Mouse (Mus musculus): Measurements from ENCODE around the gene Twf1. TPM values are rescaled to one million over a fixed set of nuclear protein-coding genes. Genes with fewer than 3 reads are reported as not detected.

The Twf1 gene
- 121 and 122 TPM in 2 replicates for polyA plus RNA-seq (2015; fragmentation: Nextera tagmentation; extraction: Ambion mirVana)

DNA sequence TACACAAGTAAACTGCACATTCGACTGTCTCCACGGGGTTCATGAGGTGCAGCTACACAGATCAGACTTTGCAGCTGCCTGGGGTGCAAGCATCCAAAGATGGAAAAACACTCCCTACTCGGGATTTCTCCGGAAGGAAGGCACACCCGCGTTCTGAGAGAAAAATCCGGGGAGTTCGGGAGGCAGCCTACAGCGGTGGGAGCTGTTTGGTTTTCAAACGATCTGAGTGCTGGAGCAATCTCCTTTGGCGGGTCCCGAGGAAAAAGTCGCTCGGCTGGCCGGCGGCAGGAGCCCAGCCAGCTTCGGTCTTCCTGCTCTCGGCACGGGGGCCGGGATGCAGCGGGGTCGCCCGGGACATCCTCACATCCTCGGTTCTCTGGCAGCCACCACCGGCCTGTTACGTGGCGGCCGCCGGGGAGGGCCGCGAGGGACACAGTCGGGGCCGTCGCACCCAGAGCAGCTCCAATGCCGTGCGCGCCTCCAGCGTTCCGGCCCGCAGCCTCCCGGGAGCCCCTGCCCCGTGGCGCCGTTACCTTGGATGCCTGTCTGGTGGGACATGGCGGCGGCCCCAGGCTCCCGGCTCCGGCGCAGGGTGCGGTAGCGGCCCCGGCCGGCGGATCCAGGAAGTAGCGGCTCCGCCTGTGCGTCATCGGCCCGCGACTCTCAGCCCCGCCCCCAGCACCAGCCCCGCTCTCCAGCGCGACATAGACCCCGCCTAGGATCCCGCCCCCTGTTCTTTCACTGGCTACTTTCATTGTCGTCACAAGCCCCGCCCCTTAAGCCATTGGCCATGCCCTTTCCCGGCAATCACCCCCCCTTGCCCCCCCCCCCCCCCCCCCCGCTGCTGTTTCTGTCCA, at the start of gene Twf1:
Gene Twf1, minus strand, starts transcription at position 671 of the 857 bp plus-strand sequence.
- Histone ChIP-seq H3K4me2 (replicated peaks; ENCODE audit: low read depth) (peak within 1 kb of the TSS; percentile 61), H3K27me3 (replicated peaks; ENCODE audit: control insufficient read depth, insufficient read depth, low read length) (no peaks in the 10 kb centered on the region), H3K9ac (ENCODE audit: low read depth, low read length) (peak within 1 kb of the TSS; percentile 99), H3K4me1 (replicated peaks; ENCODE audit: control insufficient read depth, insufficient read depth, low read length) (no peaks in the 10 kb centered on the region), H3K27ac (ENCODE audit: low read depth, low read length) (peak within 1 kb of the TSS; percentile 91), H3K36me3 (ENCODE audit: control insufficient read depth, insufficient read depth) (peaks cover 17% of the 10 kb centered on the region), H3K9me3 (ENCODE audit: control insufficient read depth) (no peaks in the 10 kb centered on the region), H3K4me3 (ENCODE audit: low read depth, low read length) (peak within 1 kb of the TSS; percentile 100)
- peak; percentile 57 for TF ChIP-seq CTCF (IDR thresholded peaks at IDR 0.05; ENCODE audit: low read depth)
- peak; percentile 97 for ATAC-seq
- WGBS = under 1% methylated on average over 57 of the region's 70 CpGs

DNA sequence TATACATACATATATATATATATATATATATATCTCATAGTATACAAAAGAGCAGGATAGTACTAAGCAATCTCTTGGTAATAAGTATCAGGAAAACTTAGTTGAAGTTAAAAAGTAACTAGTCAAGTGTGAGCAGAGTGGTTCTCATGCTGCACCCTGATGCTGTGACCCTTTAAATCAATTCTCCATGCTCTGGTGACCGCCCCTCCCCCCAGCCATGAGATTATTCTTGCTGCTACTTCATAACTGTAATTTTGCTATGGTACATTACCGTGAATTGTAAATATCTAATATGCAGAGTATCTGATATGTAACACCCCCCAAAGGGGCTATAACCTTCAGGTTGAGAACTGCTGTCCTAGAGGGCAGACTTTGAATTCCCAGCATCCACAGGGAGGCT, 49.4 kb upstream of the Twf1 start:
- Histone ChIP-seq H3K36me3 (ENCODE audit: control insufficient read depth, insufficient read depth) (no peaks in the 10 kb centered on the region; the same call in 1 of the 2 replicates), H3K27ac (ENCODE audit: low read depth, low read length) (no peak overlapping the region), H3K9me3 (ENCODE audit: control insufficient read depth) (no peaks in the 10 kb centered on the region), H3K4me1 (replicated peaks; ENCODE audit: control insufficient read depth, insufficient read depth, low read length) (no peaks in the 10 kb centered on the region), H3K27me3 (replicated peaks; ENCODE audit: control insufficient read depth, insufficient read depth, low read length) (no peaks in the 10 kb centered on the region), H3K9ac (ENCODE audit: low read depth, low read length) (no peak overlapping the region), H3K4me2 (replicated peaks; ENCODE audit: low read depth) (no peak overlapping the region), H3K4me3 (ENCODE audit: low read depth, low read length) (no peak overlapping the region)
- 88% methylated on average over 2 of the region's 2 CpGs for WGBS
- no peak for ATAC-seq
- no peak for TF ChIP-seq CTCF (IDR thresholded peaks at IDR 0.05; ENCODE audit: low read depth)

DNA sequence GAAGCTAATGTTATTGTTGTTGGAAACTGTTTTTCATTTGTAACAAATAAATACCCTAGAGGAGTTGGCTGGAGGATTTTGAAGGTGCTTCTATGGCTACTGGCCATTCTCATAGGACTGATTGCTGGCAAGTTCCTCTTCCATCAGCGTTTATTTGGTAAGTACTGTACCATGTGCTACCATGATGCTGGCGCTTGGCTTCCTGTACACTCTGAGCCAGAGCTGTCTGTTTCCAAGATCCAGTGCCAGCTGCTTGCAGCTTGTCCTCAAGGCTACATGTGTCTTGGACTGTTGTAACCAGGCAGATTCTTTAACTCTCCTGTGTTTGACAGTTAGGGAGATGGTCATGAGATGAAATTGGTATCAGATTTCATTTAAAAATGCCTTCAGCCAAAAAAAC, 48.5 kb upstream of the Twf1 start:
- Histone ChIP-seq H3K4me2 (replicated peaks; ENCODE audit: low read depth) (no peak overlapping the region), H3K4me3 (ENCODE audit: low read depth, low read length) (no peak overlapping the region), H3K27ac (ENCODE audit: low read depth, low read length) (no peak overlapping the region), H3K36me3 (ENCODE audit: control insufficient read depth, insufficient read depth) (no peaks in the 10 kb centered on the region; the same call in 1 of the 2 replicates), H3K27me3 (replicated peaks; ENCODE audit: control insufficient read depth, insufficient read depth, low read length) (no peaks in the 10 kb centered on the region), H3K9ac (ENCODE audit: low read depth, low read length) (no peak overlapping the region), H3K4me1 (replicated peaks; ENCODE audit: control insufficient read depth, insufficient read depth, low read length) (no peaks in the 10 kb centered on the region), H3K9me3 (ENCODE audit: control insufficient read depth) (no peaks in the 10 kb centered on the region)
- TF ChIP-seq CTCF (IDR thresholded peaks at IDR 0.05; ENCODE audit: low read depth) = no peak
- WGBS = 58% methylated on average over 2 of the region's 2 CpGs
- ATAC-seq = no peak

DNA sequence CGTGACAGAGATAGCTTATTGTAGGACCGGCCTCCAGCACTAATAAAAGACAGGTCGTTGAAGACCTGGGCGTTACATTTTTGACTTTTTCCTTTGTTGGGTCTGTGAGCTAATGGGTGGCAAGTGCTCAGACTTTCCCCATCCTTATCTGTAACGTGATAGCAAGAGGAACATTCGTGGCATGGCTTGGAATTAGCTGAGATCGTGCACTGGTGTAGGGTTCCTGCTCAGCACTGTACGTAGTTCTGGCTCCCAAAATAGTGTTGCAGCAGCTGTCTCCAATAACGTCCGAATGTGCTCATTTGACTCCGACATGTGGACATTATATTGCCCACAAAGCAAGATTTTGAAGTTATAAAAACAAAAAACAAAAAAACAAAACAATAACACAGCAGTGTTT, 44.8 kb upstream of the Twf1 start:
- Histone ChIP-seq H3K9ac (ENCODE audit: low read depth, low read length) (no peak overlapping the region), H3K4me3 (ENCODE audit: low read depth, low read length) (no peak overlapping the region), H3K9me3 (ENCODE audit: control insufficient read depth) (no peaks in the 10 kb centered on the region), H3K4me1 (replicated peaks; ENCODE audit: control insufficient read depth, insufficient read depth, low read length) (no peaks in the 10 kb centered on the region), H3K4me2 (replicated peaks; ENCODE audit: low read depth) (no peak overlapping the region), H3K36me3 (ENCODE audit: control insufficient read depth, insufficient read depth) (no peaks in the 10 kb centered on the region), H3K27me3 (replicated peaks; ENCODE audit: control insufficient read depth, insufficient read depth, low read length) (no peaks in the 10 kb centered on the region), H3K27ac (ENCODE audit: low read depth, low read length) (no peak overlapping the region)
- 62% methylated on average over 11 of the region's 11 CpGs for WGBS
- no peak for ATAC-seq
- TF ChIP-seq CTCF (IDR thresholded peaks at IDR 0.05; ENCODE audit: low read depth) = no peak

DNA sequence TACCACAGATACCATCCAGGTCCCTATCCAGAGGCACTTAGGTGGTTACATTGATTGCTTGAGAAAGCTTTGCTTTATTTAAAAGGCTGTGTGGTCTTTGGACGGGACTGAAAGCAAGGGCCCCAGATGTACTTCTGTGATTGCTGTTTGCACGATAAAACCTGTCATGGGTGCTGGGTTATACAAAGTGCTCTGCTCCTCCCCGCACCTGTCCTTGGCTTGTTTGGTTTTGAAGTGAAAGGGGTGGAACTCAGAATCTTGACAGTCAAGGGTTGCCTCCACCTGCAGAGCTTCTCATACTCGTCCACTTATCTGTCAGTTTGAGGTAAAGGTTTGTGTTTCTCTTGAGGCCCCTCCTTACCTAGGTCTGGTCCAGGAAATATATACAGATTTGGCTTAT, 40.9 kb upstream of the Twf1 start:
- no peak overlapping the region for H3K9ac ChIP-seq (ENCODE audit: low read depth, low read length)
- no peaks in the 10 kb centered on the region for H3K36me3 ChIP-seq (ENCODE audit: control insufficient read depth, insufficient read depth)
- no peak overlapping the region for H3K4me3 ChIP-seq (ENCODE audit: low read depth, low read length)
- H3K4me2 ChIP-seq (replicated peaks; ENCODE audit: low read depth) = peak overlapping the region; percentile 24; the same call in 1 of the 2 replicates
- H3K9me3 ChIP-seq (ENCODE audit: control insufficient read depth) = no peaks in the 10 kb centered on the region
- WGBS = 39% methylated on average over 4 of the region's 4 CpGs
- H3K4me1 ChIP-seq (replicated peaks; ENCODE audit: control insufficient read depth, insufficient read depth, low read length) = no peaks in the 10 kb centered on the region
- TF ChIP-seq CTCF (IDR thresholded peaks at IDR 0.05; ENCODE audit: low read depth) = no peak
- H3K27me3 ChIP-seq (replicated peaks; ENCODE audit: control insufficient read depth, insufficient read depth, low read length) = peaks cover 5% of the 10 kb centered on the region; the same call in 1 of the 2 replicates
- no peak overlapping the region for H3K27ac ChIP-seq (ENCODE audit: low read depth, low read length)
- ATAC-seq = peak; percentile 33

DNA sequence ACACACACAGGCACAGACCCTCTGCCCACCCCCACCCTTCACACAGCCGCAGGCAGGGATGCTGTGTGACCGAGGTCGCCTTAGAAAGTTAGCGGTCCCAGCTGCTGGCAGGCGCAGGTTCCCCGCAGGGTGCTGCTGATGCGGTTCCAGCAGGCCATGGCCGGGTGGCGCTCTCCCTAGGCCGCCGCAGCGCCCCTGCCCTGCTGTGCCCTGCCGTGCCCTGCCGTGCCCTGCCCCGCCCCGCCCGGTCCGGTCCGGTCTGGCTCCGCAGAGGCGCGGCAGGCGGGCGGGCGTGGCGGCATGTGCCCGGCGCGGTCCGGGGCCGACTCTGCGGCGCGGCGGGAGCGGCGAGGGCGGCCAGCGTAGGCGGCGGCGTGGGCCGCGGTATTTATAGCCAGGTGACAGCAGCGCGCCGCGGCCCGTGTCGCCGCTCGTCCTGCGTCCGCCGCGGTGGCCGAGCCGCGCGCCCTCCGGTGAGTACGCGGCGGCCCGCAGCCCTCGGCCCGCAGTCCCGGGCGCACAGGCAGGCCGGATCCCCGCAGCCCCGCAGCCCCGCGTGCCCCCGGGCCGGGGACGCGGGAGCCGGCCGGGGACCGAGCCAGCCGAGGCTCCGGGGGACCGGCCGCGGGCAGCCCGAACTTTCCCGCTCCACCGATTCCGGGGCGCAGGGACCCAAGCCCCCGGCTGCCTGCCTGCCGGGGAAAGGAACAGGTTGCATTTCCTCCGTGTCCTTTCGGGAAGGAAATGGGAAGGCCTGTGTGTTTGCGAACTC, 39.3 kb upstream of the Twf1 start, which contains the start of gene Tmem117:
Gene Tmem117, plus strand, starts transcription at position 403 of the 772 bp plus-strand sequence.
- H3K9me3 ChIP-seq (ENCODE audit: control insufficient read depth) = no peaks in the 10 kb centered on the region
- ATAC-seq = peak; percentile 96
- H3K4me1 ChIP-seq (replicated peaks; ENCODE audit: control insufficient read depth, insufficient read depth, low read length) = no peaks in the 10 kb centered on the region
- peaks cover 5% of the 10 kb centered on the region; the same call in 1 of the 2 replicates for H3K27me3 ChIP-seq (replicated peaks; ENCODE audit: control insufficient read depth, insufficient read depth, low read length)
- 1% methylated on average over 80 of the region's 96 CpGs for WGBS
- H3K36me3 ChIP-seq (ENCODE audit: control insufficient read depth, insufficient read depth) = no peaks in the 10 kb centered on the region
- TF ChIP-seq CTCF (IDR thresholded peaks at IDR 0.05; ENCODE audit: low read depth) = peak; percentile 39
- H3K4me2 ChIP-seq (replicated peaks; ENCODE audit: low read depth) = peak within 1 kb of the TSS; percentile 98
- no peak within 1 kb of the TSS for H3K27ac ChIP-seq (ENCODE audit: low read depth, low read length)
- H3K4me3 ChIP-seq (ENCODE audit: low read depth, low read length) = peak within 1 kb of the TSS; percentile 60
- H3K9ac ChIP-seq (ENCODE audit: low read depth, low read length) = peak within 1 kb of the TSS; percentile 58

Measured in intestine, postnatal 0 days (tissue).